Mouse (Mus musculus) 3134 (cell line): Measurements from ENCODE around the gene Gm42417.
"Not testable (repeated sequence)": the region's sequence is repeated elsewhere in the genome, so short reads cannot be mapped to it uniquely, and the experiment has no call there.

Source experiments
- DNase-seq: peaks from one replicate; pipeline ENCODE4 v3.0.0-alpha.2; 2011; ENCODE audit warnings: low spot score; ENCODE audit not compliant: insufficient read length; ENCODE audit errors: extremely low read depth

Gene Gm42417

DNA sequence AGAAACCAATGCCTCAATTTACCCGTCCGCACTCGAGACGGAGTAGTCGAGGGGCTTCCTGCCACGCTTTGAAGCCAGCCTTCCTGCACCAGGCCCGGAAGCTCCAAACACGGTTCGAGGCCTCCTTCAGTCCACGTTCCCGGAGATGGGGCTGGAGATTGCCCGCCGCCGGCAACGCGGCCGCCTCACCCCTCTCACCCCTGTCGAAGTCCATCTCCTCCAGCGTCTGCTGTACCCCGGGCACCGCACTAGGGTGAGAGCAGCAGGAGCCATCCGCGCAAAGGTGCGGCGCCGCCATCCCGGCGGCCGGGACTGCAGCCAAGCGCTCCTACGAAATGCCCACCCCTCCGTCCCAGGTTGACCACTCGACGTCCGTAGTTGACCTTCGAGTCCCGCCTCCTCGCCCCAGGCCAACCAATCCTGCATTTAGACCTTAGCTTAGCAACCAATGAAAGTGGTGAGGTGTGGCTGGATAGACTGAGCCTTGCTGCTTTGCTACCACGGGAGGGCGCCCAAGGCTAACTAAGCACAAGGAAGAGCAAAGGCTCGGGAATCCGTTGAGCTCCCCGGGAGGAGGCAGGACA, 7.8 kb upstream of the Gm42417 start, which contains the start of gene Ankrd39:
TSS of gene Ankrd39 (minus strand) at position 558 of the 584 bp plus-strand sequence.
- DNase-seq: peak; percentile 97

DNA sequence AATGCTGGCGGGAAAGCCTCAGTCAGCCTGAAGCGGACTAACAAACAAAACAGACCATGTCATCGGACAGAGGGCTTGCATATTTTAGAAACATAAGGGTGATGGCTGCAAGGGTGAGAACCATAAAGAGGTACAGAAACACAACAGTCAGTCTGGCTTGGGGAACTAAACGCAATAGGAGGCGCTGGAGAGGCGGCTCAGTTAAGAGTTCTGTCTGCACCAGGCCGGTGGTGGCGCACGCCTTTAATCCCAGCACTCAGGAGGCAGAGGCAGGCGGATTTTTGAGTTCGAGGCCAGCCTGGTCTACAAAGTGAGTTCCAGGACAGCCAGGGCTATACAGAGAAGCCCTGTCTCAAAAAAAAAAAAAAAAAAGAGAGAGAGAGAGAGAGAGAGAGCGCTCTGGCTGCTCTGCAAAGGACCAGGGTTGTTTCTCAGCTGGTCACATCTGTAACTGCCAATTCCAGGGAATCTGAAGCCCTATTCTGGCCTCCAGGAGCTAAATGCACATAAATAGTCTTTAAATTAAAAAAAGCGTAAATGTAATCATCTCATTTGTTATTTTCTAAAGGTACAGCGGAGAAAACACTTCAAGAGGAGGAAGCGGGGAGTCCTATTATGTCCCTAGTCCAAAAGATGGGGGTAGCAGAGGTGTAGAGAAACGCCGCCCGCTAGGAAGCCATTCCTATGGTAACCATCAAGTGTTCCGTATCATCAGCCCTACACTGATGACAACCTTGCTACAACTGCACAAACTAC, 6.8 kb upstream of the Gm42417 start:
- no peak for DNase-seq

DNA sequence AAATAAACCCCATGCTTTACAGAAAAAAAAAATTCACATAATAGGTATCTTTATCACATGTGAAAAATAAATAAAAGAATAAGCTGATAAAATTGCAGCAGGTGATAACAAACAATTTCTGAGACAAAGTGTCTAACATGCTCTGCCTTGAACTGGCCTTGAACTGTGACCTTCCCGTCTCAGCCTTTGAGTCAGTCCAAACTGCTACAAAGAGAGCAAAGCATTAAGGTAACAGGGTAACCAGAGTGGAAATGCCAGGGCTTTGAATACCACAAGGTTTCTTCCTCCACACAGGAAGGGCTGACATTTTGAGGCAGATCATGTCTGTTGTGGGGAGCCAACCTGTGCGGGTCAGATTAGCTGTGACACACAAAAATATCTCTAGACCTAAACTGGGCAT, 6.2 kb upstream of the Gm42417 start:
- DNase-seq: no peak

DNA sequence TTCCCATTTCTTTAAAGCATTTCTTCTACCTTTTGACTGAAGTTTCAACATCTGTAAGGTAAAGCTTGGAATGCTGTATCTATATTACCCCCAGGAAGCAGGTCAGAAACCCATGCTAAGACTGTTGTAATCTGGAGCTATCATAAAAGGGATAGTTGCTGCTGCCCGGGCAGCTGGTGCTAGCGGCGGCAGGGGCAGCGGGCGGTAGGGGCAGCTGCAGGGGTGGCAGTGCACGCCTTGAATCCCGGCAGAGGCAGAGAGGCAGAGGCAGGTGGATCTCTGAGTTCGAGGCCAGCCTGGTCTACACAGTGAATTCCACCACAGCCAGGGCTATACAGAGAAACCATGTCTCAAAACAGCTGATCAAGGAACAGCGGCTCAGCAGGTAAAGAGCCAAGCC, 3.7 kb upstream of the Gm42417 start:
- DNase-seq: no peak

DNA sequence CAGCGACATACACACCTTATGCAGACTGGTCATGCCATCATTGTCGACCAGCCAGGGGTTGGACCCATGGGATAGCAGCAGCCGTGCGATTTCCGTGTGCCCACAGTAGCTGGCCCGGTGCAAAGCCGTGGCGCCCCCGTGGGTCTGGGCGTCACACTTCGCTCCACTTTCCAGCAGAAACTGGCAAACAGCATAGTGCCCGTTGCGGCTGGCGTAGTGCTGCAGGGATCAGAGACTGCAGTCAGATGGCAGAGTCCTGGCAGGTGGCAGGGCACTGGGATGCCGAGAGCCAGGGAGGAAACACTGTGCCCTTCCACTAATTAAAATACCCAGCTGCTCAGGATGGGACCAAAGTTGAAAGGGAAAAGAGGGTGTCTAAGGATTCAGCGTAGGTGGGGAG, 2.6 kb upstream of the Gm42417 start:
- DNase-seq: no peak

DNA sequence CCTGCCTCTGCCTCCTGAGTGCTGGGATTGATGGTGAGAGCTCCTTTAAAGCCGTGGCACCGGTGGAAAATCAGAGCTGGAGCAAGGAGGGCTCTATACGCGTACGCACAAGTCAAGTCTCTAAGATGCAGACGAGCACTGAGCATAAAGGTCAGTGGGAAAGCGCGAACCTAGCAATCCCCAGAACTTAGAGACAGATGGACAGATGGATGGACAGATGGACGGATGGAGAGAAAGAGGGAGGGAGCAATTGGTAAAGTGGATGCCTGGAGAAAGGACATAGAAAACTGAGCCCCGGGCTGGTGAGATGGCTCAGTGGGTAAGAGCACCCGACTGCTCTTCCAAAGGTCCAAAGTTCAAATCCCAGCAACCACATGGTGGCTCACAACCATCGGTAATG, 1.6 kb upstream of the Gm42417 start:
- no peak for DNase-seq

DNA sequence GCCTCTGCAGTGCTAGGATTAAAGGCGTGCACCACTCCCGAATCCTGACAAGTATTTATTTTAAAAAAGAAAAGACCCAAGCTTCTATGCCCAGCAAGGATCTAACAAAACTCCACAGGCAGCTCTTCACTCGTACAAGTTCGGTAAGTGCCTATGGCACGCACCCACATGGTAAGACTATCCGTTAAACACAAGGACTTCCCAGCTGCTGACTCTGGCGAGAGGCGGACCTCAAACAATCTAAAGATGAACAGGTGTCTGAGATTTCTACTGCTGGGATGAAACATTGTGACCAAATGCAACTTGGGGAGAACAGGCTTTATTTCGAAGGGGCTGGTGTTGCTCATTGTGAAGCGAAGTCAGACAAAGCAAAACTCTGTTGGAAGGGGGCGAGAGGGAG, 903 bp upstream of the Gm42417 start:
- no peak for DNase-seq

DNA sequence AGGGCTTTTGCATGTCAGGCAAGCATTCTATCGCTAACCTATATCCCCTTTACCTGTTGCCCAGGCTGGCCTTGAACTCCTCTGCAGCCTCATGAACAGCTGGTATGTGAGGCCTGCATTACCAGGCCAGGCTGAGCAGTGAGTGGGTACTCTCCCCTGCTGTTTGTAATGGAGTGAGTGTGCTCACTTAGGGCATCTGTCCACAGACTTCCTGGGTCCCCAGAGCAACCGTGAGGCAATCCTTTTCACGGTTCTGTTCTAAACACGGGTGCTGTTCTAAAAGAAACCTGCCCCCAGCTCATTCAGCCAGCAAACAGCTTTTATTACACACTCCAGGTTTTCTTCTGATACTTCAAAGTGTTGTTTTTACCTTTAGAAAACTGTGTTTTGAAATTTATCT, 502 bp downstream of the Gm42417 start:
- DNase-seq: no peak

DNA sequence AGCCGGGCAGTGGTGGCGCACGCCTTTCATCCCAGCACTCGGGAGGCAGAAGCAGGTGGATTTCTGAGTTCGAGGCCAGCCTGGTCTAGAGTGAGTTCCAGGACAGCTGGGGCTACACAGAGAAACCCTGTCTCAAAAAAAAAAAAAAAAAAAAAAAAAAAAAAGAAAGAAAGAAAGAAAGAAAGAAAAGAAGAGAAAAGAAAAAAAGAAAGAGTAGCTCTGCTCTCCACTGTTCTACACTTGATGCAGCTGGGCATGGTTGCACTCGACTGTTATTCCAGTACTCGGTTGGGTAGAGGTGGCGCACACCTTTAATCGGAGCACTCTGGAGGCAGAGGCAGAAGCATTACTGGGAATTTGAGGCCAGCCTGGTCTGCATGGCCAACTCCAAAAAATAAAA, 2.4 kb downstream of the Gm42417 start, which contains the start of gene Ankrd23:
TSS of gene Ankrd23 (minus strand) at position 101 of the 400 bp plus-strand sequence.
- not testable (repeated sequence) for DNase-seq

DNA sequence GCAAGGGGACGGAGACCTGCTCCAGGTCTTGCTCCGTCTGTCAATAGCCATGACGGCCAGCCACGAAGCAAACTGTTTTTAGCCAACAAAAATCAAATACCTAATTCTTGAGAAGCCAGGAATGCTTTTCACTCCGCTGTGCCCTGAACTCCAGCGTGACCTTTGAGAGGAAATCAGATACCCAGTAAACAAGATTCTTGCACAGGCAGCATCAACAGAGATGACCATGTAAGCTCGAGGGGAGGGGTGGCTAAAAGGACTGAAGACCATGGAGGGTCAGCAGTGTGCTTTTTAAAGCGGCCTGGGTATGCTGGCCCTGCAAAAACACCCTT, 2.9 kb downstream of the Gm42417 start:
- no peak for DNase-seq

DNA sequence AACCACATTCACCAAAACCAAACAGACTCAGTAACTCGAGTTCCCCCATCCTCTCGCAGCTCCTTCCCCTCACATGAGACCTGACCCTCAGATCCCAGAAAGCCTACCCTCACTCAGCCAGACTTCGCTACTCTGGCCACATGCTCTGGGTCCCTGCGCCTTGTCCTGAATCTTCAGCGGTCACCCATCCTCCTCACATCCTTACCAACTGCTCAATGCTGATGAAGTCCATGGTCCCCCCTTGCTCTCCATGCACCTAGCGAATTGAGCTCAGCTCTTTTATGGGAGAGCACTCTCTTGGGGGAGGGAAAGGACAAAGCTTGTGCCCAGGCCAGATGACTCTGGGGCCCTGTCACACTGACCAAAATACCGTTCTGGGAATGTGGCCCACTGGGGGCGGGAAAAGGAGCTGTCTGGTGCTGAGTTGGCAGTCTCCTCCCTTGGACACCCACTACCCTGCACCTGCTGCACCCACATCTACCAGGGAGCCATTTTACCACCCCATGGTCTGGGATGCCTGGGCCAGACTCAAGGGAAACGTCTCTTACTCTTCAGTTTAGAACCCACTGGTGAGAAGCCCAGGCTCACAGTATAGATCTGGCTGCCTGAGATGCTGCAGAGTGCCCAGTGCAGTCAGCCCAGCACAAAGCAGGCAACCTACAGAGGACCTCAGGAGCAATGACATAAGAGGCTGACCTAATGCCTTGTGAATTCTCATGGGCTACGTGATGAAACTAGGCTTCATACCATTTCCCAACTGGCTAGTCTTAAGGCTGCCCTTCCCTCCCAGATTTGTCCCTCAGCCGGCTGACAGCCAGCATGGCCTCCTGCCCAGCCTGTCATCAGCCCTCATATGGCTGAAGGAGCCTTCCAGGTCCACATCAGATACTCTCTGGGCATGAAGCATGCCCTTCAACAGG, 3.5 kb downstream of the Gm42417 start:
- DNase-seq: no peak

DNA sequence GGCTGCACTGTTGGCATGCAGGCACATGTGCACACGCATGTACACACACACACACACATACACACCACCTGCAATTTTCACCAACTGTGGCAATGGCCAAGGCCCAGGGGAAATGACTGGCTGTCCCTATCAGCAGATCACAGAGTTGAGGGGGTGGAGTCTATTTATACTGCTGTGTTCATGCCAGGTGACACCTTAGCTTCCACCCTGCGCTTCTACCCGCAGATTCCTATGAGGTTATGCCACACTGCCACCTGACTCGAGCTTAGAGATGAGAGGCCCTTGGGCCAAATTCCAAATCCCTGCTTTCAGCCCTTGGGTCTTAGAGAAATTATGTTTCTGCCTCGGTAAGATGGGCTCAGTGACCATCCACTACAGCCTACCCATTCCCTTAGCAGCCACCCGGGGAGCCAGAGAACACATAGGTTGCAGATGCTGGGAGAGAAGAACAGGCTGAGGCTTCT, 4.6 kb downstream of the Gm42417 start:
- DNase-seq: no peak

DNA sequence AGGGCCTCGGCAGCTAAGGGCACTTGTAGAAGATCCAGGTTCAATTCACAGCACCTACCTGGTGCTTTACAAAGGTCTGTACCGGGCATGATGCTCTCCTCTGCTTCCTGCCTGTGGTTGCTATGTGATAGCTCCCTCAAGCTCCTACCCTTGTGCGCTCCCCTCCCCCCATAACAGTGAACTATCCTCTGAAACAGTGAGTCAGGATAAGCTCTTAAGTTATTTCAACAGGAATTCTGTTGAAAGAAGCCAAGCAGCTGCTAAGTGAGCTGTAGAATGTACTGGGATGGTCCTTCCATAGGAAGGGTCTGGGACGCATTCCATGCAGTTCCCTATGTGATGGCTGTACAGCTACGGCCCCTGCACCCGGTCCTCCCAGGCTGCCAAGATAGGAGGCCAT, 5.7 kb downstream of the Gm42417 start:
- no peak for DNase-seq

DNA sequence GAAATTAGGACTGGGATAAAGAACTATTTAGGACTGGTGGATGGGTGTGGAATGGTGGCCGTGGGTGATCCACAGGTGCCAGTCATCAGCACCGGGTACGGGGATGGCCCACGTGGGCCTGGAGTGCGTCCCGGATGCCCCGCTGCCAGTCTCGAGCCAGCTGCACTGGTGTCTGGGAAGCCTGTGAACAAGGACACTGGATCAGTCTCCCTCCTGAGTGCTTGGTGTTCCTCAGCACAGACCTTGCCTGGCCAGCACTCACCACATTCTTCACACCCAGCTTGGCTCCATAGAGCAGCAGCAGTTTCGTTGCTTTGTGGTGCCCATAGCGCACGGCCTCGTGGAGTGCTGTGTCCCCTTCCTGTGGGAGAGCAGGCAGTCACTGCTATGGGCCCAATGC, 7.8 kb downstream of the Gm42417 start:
- DNase-seq: no peak

DNA sequence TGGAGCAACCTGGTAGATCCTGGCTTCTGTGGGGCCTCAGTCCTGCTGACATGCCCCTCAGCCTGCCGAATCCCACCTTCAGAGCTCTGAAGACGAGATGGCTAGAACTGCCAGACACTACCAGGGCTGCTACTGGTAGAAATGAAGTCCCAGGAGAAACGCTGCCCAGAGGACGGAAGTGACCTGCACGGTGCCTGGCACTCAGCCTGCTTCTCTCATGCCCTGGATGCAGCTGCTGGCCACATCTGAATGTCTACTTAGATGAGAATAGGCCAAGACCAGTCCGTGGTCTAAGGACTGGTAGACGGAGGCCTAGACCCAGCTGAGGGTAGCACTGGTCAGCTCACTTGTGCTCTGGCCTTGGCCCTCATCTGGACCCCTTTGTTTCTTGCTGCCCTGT, 8.3 kb downstream of the Gm42417 start:
- DNase-seq: no peak

DNA sequence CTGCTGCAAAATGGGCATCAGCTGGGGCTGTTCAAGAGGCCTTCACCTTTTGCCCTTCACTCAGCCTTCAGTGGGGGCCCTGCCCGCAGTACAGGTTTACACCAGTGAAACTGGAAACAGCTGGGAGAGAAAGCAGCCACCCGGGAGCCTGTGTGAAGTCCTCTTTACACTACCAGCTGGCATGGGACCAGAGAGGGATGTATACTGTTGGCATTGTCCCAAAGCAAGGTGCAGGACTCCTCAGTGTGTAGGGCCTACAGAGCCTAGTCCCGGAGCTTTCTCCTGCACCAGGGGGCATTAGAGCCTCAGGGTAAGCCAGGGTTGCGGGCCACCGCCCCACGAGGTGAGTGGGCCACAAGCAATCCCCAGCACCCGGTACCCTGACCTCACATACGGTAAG, 8.7 kb downstream of the Gm42417 start:
- no peak for DNase-seq

DNA sequence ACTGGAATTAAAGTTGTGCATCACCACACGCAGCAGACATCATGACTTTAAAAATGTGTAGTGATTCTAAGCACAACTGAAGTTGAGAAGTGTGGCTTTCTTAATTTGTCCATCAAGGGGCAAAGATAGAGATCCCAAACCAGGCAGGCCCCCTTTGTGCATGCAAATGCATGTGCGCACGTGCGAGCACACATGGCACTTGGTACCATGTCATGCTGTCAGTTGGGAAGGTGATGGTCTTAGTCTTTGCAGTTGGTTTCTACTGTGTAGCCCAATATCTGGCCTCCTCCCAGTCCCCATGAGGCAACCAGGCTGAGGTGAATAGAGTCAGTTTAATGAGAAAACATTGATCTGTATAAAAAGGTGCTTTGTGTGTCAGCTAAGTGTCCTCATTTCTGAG, 9.4 kb downstream of the Gm42417 start:
- DNase-seq: no peak

DNA sequence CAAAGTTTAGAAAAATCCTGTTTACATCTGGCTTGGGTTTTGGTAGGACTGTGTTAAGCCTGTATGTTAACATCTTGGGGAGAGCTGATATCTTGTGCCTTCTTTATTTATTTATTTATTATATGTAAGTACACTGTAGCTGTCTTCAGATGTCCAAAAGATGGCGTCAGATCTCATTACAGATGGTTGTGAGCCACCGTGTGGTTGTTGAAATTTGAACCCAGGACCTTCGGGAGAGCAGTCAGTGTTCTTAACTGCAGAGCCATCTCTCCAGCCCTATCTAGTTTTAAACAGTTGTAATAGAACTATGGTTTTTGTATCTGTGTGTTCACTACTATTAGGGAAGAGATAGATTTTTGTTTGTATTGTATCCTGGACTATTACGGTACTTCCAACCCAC, 10.0 kb downstream of the Gm42417 start:
- no peak for DNase-seq

DNA sequence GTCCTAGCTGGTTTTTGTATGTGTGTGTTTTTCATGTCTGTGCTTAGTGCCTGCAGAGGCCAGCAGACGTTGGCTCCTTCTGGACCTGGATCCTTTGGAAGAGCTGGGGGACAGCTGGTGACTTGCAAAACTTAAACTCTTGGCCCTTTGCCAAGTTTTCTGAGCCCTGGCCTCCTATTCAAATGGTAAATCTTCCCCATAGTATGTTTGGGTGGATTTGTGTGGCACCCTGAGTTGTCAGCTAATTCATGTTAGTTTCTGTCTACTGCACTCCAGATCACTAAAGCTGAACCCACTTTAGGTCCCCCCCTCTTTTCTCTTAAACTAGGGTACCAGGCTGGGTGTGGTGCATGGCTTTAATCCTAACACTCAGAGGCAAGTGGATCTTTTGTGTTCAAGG, 10.9 kb downstream of the Gm42417 start:
- no peak for DNase-seq

DNA sequence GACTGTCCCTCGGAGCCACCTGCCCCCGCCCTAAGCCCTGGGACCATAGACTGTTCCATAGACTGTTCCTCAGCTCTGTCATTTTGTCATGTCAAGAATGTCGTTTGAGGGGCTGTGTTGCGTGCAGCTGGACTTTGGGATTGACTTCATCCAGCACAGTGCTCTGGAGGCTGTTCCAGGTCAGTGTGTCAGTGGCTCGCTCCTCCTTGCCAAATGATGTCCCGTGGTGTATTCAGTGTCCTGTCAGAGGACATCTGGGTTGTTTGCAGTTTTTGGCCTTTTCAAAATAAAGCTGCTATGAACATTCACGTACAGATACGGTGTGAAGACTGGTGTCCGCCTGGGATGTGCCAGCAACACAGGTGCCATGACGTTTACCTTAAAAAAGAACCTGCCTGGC, 12.3 kb downstream of the Gm42417 start:
- DNase-seq: no peak

DNA sequence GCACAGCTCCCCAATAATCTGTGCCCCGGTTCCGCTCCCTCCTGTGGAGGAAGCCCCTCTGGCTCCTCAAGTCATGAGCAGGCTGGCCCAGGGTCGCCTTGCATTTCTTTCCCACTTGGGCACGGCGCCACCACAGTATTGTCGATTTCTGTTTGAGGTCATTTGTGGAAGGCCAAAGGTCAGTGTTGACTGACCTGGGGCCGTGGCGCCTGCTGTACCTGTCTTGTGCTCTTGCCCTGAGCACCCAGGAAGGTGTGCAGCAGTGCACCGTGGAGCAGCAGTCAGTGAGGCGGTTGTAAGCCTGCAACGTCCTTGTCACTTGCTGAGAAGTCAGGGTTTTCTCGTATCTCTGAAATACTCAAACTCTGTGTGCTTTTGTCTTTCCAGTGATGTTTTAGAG, 13.5 kb downstream of the Gm42417 start:
- DNase-seq: no peak

DNA sequence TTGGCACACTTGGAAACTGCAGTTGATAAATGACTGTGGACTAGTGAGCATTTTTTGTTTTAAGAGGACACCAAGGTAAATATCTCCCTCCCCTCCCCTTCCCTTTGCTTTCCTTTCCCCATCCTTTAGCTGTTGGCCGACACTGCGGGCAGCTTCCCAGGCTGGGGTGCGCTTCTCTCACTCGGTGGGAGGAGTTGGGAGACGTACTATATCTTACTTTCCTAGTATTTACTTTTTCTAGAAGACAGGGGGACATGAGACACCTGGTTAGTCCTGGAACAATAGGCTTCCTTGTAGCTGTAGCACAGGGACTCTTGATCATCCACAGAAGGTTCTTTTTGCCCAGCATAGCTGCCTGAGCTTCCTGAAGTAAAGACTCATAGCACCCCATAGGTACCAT, 15.2 kb downstream of the Gm42417 start:
- DNase-seq: no peak
